ENCODE assay signal across 26 mouse cellular contexts in genomic region chr6:52309766-52310165, GRCm38 (mm10). TPM values are rescaled to one million over a fixed set of nuclear protein-coding genes. Genes with fewer than 3 reads are reported as not detected.
DNase-seq lines count a peak whose midpoint lies in the region; ATAC-seq and TF ChIP-seq lines count a peak whose summit lies in the region.
"Had no signal": no experiment of that assay in that cellular context is flagged by ENCODE, and none has a peak within 500 bp of the region (broad histone marks: within the 10 kb centered on the region; RNA-seq: fewer than 3 reads in every experiment).

No protein-coding gene starts in this region.

- H3K27me3 ChIP-seq in limb, embryonic 10.5 days (ENCODE audit: low read depth, poor library complexity, severe bottlenecking): peaks cover 100% of the 10 kb centered on the region
- H3K27me3 ChIP-seq in cerebellum, adult 2 months (ENCODE audit: control insufficient read depth, insufficient read depth, low read length): peaks cover 27% of the 10 kb centered on the region; the same call in 1 of the 2 replicates

- H3K27ac ChIP-seq in limb, embryonic 10.5 days: no peak overlapping the region
- H3K27ac ChIP-seq in cerebellum, adult 2 months (ENCODE audit: insufficient read depth, low read length): no peak overlapping the region
- H3K27ac ChIP-seq: embryonic facial prominence, embryonic 15.5 days; forebrain, embryonic 12.5 days; limb, embryonic 15.5 days; midbrain, embryonic 12.5 days; stomach, postnatal 0 days had no signal

- no peak for TF ChIP-seq CTCF in cerebellum, adult 2 months (IDR thresholded peaks at IDR 0.05; ENCODE audit: borderline replicate concordance, insufficient read depth, low read depth, low read length)

- peak; percentile 77 for DNase-seq in kidney, adult 9 months
- no peak for DNase-seq in kidney, postnatal 10 days
- DNase-seq in retina, embryonic 14.5 days (ENCODE audit: low spot score): peak; percentile 18
- DNase-seq in retina, postnatal 1 day: no peak
- no peak for DNase-seq in limb, embryonic 10.5 days (ENCODE audit: low spot score)
- DNase-seq in cerebellum, adult 2 months: no peak
- DNase-seq: adrenal gland, postnatal 14 days; cerebellum, adult 18-20 months; gastrocnemius, postnatal 25 days; lung, adult 18-20 months; lung, postnatal 4 days; right cerebral cortex, postnatal 14 days; thymus, postnatal 14 days had no signal

- H3K36me3 ChIP-seq in limb, embryonic 10.5 days: no peaks in the 10 kb centered on the region
- H3K36me3 ChIP-seq: embryonic facial prominence, embryonic 15.5 days; forebrain, embryonic 12.5 days; limb, embryonic 15.5 days; midbrain, embryonic 12.5 days had no signal

- ATAC-seq in granulocyte monocyte progenitor cell, adult 5-6 weeks (replicated peaks; ENCODE audit: poor library complexity, severe bottlenecking): no peak
- ATAC-seq: activated CD4-positive, CD25-positive, alpha-beta regulatory T cell, adult 4 months; inflammation-experienced regulatory T-cells, adult 6 months; Patski had no signal

- H3K4me3 ChIP-seq in limb, embryonic 10.5 days: peak overlapping the region; percentile 41; the same call in 1 of the 2 replicates
- H3K4me3 ChIP-seq in cerebellum, adult 2 months (replicated peaks; ENCODE audit: insufficient read depth, low read depth, low read length): no peak overlapping the region
- H3K4me3 ChIP-seq: embryonic facial prominence, embryonic 15.5 days; forebrain, embryonic 12.5 days had no signal

- 32% methylated on average over 10 of the region's 10 CpGs for WGBS in limb, embryonic 10.5 days
- 11% methylated on average over 10 of the region's 10 CpGs for WGBS in cerebellum, adult 2 months

- H3K4me1 ChIP-seq in limb, embryonic 10.5 days: peaks cover 60% of the 10 kb centered on the region
- H3K4me1 ChIP-seq in cerebellum, adult 2 months (ENCODE audit: control insufficient read depth, insufficient read depth, low read length): no peaks in the 10 kb centered on the region

- no peak for TF ChIP-seq POLR2A in cerebellum, adult 2 months (IDR thresholded peaks at IDR 0.05; ENCODE audit: borderline replicate concordance, insufficient read depth, low read length)

- no peaks in the 10 kb centered on the region for H3K9me3 ChIP-seq in limb, embryonic 10.5 days (replicated peaks)
- H3K9me3 ChIP-seq: embryonic facial prominence, embryonic 15.5 days; forebrain, embryonic 12.5 days; limb, embryonic 15.5 days; midbrain, embryonic 12.5 days had no signal

RNA-seq across cellular contexts. Expression of gene Evx1, which starts 3.5 kb away (rescaled TPM):
- polyA plus RNA-seq in limb, embryonic 10.5 days (2016; fragmentation: Nextera tagmentation; extraction: Ambion mirVana): 1.4 and 3.7 TPM in 2 replicates
- not detected in 2 replicates for total RNA-seq in granulocyte monocyte progenitor cell, adult 5-6 weeks (2014; fragmentation: Nextera tagmentation)
- total RNA-seq in granulocyte monocyte progenitor cell, adult 5-6 weeks (2017): not detected in 2 replicates
- 0.68 and 0.84 TPM in 2 replicates for polyA plus RNA-seq in cerebellum, adult 2 months (2012; rRNA removed)
- total RNA-seq: adrenal gland, postnatal 14 days; gastrocnemius, postnatal 25 days; heart, postnatal 10 days; layer of hippocampus, adult 8-10 months; left cerebral cortex, adult 18-20 months had no signal
- polyA plus RNA-seq: activated CD4-positive, CD25-positive, alpha-beta regulatory T cell, adult 4 months; cortical plate, adult 2 months; embryonic facial prominence, embryonic 15.5 days; forebrain, embryonic 12.5 days; inflammation-experienced regulatory T-cells, adult 6 months; Patski; stomach, postnatal 0 days had no signal

RNA-seq across cellular contexts. Expression of gene Hoxa13, which starts 49.1 kb away (rescaled TPM):
- polyA plus RNA-seq in limb, embryonic 10.5 days (2016; fragmentation: Nextera tagmentation; extraction: Ambion mirVana): 2.7 and 11.1 TPM in 2 replicates
- not detected in 2 replicates for total RNA-seq in granulocyte monocyte progenitor cell, adult 5-6 weeks (2014; fragmentation: Nextera tagmentation)
- not detected in 2 replicates for total RNA-seq in granulocyte monocyte progenitor cell, adult 5-6 weeks (2017)
- not detected in 2 replicates for polyA plus RNA-seq in cerebellum, adult 2 months (2012; rRNA removed)
- total RNA-seq: adrenal gland, postnatal 14 days; heart, postnatal 10 days; layer of hippocampus, adult 8-10 months; left cerebral cortex, adult 18-20 months had no signal
- polyA plus RNA-seq: activated CD4-positive, CD25-positive, alpha-beta regulatory T cell, adult 4 months; cortical plate, adult 2 months; forebrain, embryonic 12.5 days; inflammation-experienced regulatory T-cells, adult 6 months; midbrain, embryonic 12.5 days; stomach, postnatal 0 days had no signal

Comparison
In these comparisons a context has a peak if more than half of its experiments do, and no peak if none do; other contexts are left out.
1. DNase-seq: peak in kidney, adult 9 months (single experiment) and retina, embryonic 14.5 days (single experiment); none in kidney, postnatal 10 days (single experiment), retina, postnatal 1 day (single experiment), limb, embryonic 10.5 days (single experiment) and cerebellum, adult 2 months (0 of 2).